Mouse (Mus musculus) hindbrain, embryonic 13.5 days (tissue): ENCODE measurements at regions not wholly inside any gene's neighbourhood (a gene's known extent, or its start where the extent isn't known, plus 50 kb on each side); places are given as distances from the start of the nearest gene placed in this dataset.

Experiments used
- ATAC-seq: fragments of 200-750 bp; cut with Nextera tagmentation; 2 replicates; pipeline ENCODE4 v1.8.0; 2017; ENCODE audit warnings: moderate TSS enrichment; ENCODE audit not compliant: low FRiP score
- H3K27ac ChIP-seq: fragments of 300-500 bp; sonication (generic); 2 replicates; pipeline ENCODE4 v1.5.1; 2015; ENCODE audit warnings: inconsistent platforms, mild to moderate bottlenecking, moderate library complexity
- H3K27me3 ChIP-seq: fragments of 300-500 bp; sonication (generic); 2 replicates; pipeline ENCODE4 v1.6.1; 2015; ENCODE audit warnings: mild to moderate bottlenecking, inconsistent platforms
- H3K36me3 ChIP-seq: fragments of 300-500 bp; sonication (generic); 2 replicates; pipeline ENCODE4 v1.6.1; 2015; ENCODE audit warnings: mild to moderate bottlenecking, inconsistent platforms
- H3K4me1 ChIP-seq: fragments of 300-500 bp; sonication (generic); replicated peaks from 2 replicates; pipeline ENCODE4 v1.6.1; 2015; ENCODE audit warnings: inconsistent platforms
- H3K4me2 ChIP-seq: fragments of 300-500 bp; sonication (generic); 2 replicates; pipeline ENCODE4 v1.6.1; 2015; ENCODE audit warnings: inconsistent platforms, mild to moderate bottlenecking, moderate library complexity
- H3K4me3 ChIP-seq: fragments of 300-500 bp; sonication (generic); 2 replicates; pipeline ENCODE4 v1.5.1; 2015; ENCODE audit warnings: mild to moderate bottlenecking, inconsistent platforms
- H3K9ac ChIP-seq: fragments of 300-500 bp; sonication (generic); 2 replicates; pipeline ENCODE4 v1.6.1; 2015; ENCODE audit warnings: mild to moderate bottlenecking, inconsistent platforms
- H3K9me3 ChIP-seq: fragments of 300-500 bp; sonication (generic); 2 replicates; pipeline ENCODE4 v1.6.1; 2016; ENCODE audit warnings: inconsistent platforms
- WGBS: fragments of 180-500 bp; shearing (Covaris S2); methylation state at CpG from one replicate; pipeline ENCODE4 v1.1.7; 2015; 5-methylcytosine and 5-hydroxymethylcytosine counted together

DNA sequence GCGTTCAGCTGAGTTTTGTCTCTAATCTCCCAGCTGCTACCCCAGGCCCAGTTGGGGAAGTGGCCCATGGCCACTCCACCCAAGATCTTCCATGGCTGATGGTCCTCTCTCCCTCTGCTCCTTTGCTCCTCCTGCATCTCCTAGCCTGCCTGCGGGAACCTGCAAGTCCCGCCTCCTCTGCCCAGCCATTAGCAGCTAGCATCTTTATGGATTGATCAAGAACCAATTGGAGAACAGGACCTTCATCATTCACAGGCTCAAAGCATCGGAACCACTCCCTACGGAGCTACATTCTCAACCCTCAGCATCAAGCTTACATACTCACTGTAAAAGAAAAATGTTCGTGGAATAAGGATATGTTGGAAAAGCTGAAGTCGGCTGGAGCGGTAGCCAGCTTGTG, 52.5 kb upstream of the Arid2 start:
- Histone ChIP-seq H3K4me3 (no peak overlapping the region), H3K4me2 (0 out of 2 replicates have a peak overlapping the region, but pooled peaks have one; percentile 1), H3K27me3 (no peaks in the 10 kb centered on the region), H3K36me3 (no peaks in the 10 kb centered on the region), H3K4me1 (peaks cover 4% of the 10 kb centered on the region), H3K9ac (no peak overlapping the region), H3K9me3 (no peaks in the 10 kb centered on the region), H3K27ac (no peak overlapping the region)
- ATAC-seq: no peak
- WGBS: 56% methylated on average over 8 of the region's 8 CpGs
